Mouse (Mus musculus): ENCODE results near the gene Miga1.

Gene Miga1

GRCm38 (mm10) chr3:152241098-152241497 lies 99.1 kb downstream of the Miga1 start:
- no peak for DNase-seq

GRCm38 (mm10) chr3:152239592-152239991 lies 100.6 kb downstream of the Miga1 start:
- no peak for DNase-seq

DNA sequence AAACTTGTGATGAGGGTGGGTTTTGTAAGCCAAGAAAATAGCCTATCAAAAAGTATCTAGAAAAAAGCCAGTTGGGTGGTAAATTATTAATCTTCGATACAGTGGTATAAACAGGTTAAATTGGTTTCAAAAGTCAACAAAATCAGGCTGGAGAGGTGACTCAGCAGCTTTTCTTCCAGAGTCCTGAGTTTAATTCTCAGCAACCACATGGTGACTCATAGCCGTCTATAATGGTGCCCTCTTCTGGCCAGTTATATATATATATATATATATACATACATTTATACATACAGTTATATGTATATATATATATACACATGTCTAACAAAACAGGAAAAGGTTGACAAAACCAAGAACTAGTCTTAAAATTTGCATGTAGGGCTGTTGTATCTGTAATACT lies 101.4 kb downstream of the Miga1 start:
- no peak for DNase-seq

DNA sequence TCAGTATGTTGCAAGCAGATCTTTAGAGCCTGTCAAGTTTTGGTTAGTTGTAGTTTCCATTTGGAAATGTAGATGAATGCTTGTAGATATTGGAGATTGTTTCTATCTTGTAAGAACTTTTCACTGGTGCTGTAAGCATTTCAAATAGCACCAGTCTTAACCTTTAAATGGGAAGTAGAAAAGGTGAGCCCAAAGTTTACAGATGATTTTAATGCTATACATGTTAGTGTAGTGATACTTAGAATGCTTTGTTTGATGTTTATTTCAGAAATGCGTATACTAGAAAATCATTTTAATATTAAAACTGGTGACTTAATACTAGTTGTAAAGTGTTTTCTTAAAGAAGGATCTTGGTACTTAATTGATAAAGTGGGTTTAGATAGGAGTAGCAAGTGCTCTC lies 104.4 kb downstream of the Miga1 start:
- DNase-seq: no peak

GRCm38 (mm10) chr3:152235238-152235637 lies 105.0 kb downstream of the Miga1 start:
- DNase-seq: no peak

GRCm38 (mm10) chr3:152231333-152232100 lies 108.7 kb downstream of the Miga1 start:
- no peak for DNase-seq

GRCm38 (mm10) chr3:152229271-152229670 lies 110.9 kb downstream of the Miga1 start:
- no peak for DNase-seq

DNA sequence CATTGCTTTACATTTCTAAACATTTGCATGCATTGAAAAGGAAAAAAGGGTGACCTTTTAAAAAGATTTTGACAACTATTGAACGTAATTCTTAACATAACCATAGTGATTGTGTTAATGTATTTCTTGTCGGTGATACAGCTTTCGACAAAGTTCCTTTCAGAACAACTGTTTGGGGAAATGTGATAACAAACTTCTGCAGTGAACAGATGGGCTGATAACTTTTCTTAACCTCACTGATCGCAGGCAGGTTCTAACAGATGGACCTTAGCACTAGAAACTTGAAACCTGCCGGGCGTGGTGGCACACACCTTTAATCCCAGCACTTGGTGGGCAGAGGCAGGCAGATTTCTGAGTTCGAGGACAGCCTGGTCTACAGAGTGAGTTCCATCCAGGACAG lies 111.4 kb downstream of the Miga1 start:
- DNase-seq: no peak

- DNase-seq: no peak
These were observed 114.3 kb downstream of the Miga1 start for GRCm38 (mm10) chr3:152225906-152226305.

- DNase-seq: no peak
These were observed 115.3 kb downstream of the Miga1 start for GRCm38 (mm10) chr3:152224918-152225317.
